Mouse (Mus musculus): ENCODE measurements around the gene Frmd4a.
"Not testable (repeated sequence)": the region's sequence is repeated elsewhere in the genome, so short reads cannot be mapped to it uniquely, and the experiment has no call there.

Gene Frmd4a

GRCm38 (mm10) chr2:4338290-4338689, 320.8 kb downstream of the Frmd4a start:
- not testable (repeated sequence) for DNase-seq (ENCODE audit: low spot score)

GRCm38 (mm10) chr2:4339128-4339527, 321.6 kb downstream of the Frmd4a start:
- no peak for DNase-seq (ENCODE audit: low spot score)

- no peak for DNase-seq (ENCODE audit: low spot score)
Measured at GRCm38 (mm10) chr2:4339530-4340218, 322.2 kb downstream of the Frmd4a start.

- no peak for DNase-seq (ENCODE audit: low spot score)
Measured at GRCm38 (mm10) chr2:4340378-4340777, 322.9 kb downstream of the Frmd4a start.

GRCm38 (mm10) chr2:4341141-4341540, 323.6 kb downstream of the Frmd4a start:
- no peak for DNase-seq (ENCODE audit: low spot score)

GRCm38 (mm10) chr2:4342005-4342404, 324.5 kb downstream of the Frmd4a start:
- peak; percentile 7 for DNase-seq (ENCODE audit: low spot score)

- no peak for DNase-seq (ENCODE audit: low spot score)
Measured at GRCm38 (mm10) chr2:4344411-4344810, 326.9 kb downstream of the Frmd4a start.

- no peak for DNase-seq (ENCODE audit: low spot score)
Measured at GRCm38 (mm10) chr2:4346232-4346631, 328.7 kb downstream of the Frmd4a start.

- DNase-seq (ENCODE audit: low spot score): no peak
Measured at GRCm38 (mm10) chr2:4346953-4347352, 329.4 kb downstream of the Frmd4a start.

- DNase-seq (ENCODE audit: low spot score): no peak
Measured at GRCm38 (mm10) chr2:4347782-4348181, 330.3 kb downstream of the Frmd4a start.

GRCm38 (mm10) chr2:4348509-4348908, 331.0 kb downstream of the Frmd4a start:
- no peak for DNase-seq (ENCODE audit: low spot score)

GRCm38 (mm10) chr2:4356812-4357384, 339.4 kb downstream of the Frmd4a start:
- DNase-seq (ENCODE audit: low spot score): no peak

GRCm38 (mm10) chr2:4361981-4362834, 344.7 kb downstream of the Frmd4a start:
- DNase-seq (ENCODE audit: low spot score): no peak

GRCm38 (mm10) chr2:4364908-4365307, 347.4 kb downstream of the Frmd4a start:
- no peak for DNase-seq (ENCODE audit: low spot score)

- DNase-seq (ENCODE audit: low spot score): no peak
Measured at GRCm38 (mm10) chr2:4368544-4368943, 351.0 kb downstream of the Frmd4a start.

GRCm38 (mm10) chr2:4370499-4370898, 353.0 kb downstream of the Frmd4a start:
- DNase-seq (ENCODE audit: low spot score): no peak

GRCm38 (mm10) chr2:4371341-4371740, 353.8 kb downstream of the Frmd4a start:
- DNase-seq (ENCODE audit: low spot score): no peak

GRCm38 (mm10) chr2:4378844-4379243, 361.3 kb downstream of the Frmd4a start:
- no peak for DNase-seq (ENCODE audit: low spot score)

GRCm38 (mm10) chr2:4380435-4380834, 362.9 kb downstream of the Frmd4a start:
- no peak for DNase-seq (ENCODE audit: low spot score)

GRCm38 (mm10) chr2:4380926-4381325, 363.4 kb downstream of the Frmd4a start:
- DNase-seq (ENCODE audit: low spot score): no peak

- DNase-seq (ENCODE audit: low spot score): no peak
Measured at GRCm38 (mm10) chr2:4386468-4386867, 369.0 kb downstream of the Frmd4a start.

GRCm38 (mm10) chr2:4389330-4389729, 371.8 kb downstream of the Frmd4a start:
- no peak for DNase-seq (ENCODE audit: low spot score)

GRCm38 (mm10) chr2:4391091-4391490, 373.6 kb downstream of the Frmd4a start:
- no peak for DNase-seq (ENCODE audit: low spot score)

Measured in MN1 (cell line).